Mouse (Mus musculus): ENCODE measurements around the gene Fip1l1.

The Fip1l1 gene

DNA sequence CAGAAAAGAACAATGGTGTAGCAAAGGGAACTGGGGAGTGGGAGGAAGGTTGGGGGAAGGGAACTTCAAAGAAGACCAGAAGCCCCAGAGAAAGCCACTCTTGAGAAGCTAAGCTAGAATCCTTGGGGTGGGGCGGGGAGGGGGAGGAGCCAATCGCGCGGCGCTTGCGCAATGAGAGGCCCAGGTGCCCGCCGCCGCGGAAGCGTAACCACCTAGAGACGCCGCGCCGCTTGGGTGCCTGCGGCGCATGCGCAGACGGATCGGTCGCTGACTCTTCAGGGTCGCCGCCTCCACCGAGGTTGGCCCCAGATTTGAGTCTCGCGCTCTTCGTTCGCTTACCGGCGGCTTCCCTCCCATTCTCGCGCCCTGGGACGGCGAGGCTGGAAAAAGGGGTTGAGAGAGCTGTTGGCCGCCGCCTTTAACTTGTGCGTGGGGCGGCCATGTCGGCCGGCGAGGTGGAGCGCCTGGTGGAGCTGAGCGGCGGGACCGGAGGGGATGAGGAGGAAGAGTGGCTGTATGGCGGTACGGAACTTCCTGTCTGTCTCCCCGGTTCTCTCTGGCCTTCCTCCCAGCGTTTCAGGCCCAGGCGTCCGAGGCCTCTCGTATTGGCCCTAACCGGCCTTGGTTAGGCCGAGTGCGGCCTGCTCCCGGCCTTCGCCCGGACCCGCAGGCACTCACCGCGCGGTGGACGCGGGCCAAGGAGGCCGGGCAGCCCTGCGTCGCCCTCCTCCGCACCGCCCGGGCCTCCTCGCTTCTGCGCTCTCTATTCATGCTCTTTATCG, at the start of gene Fip1l1:
Gene Fip1l1, plus strand, starts transcription at position 210 of the 782 bp plus-strand sequence.
- DNase-seq, result peak; percentile 91

DNA sequence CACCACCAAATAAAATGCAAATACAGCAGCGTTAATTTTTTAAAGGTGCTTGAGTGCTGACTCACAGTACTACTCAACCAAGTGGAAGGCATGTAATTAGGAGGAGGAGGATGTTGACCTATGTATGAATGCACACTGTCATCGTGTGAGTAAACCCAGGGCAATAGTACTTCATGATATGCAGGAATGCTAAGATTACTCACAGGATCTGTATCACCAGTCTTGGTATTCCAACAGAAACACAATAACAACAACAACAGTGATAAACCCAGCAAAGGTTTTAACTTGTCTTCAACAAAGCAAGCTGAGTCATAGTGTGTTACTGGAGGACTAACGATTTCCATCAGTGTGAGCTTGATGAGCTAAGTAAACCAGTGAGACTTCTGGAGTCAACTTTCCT, 42.5 kb upstream of the Fip1l1 start:
- DNase-seq, result no peak

DNA sequence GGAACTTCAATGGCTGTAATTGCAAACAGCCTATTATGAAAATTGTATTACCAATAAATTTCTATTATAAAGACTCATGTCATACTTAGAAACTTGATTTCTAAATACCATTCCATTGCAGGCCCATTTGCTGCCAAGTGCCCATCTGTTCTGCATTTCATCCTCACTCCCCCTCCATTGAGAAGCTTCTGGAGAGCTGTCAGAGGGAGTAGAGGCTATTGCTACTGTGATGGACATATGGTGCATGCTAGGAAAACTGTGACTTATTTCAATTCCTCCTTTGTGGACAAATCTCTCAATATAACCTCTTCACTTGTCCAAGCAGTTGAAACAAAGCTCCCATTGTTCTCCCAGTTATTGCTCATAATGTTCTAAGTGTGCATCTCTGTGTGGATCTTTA, 23.6 kb upstream of the Fip1l1 start:
- peak; percentile 78 for DNase-seq

DNA sequence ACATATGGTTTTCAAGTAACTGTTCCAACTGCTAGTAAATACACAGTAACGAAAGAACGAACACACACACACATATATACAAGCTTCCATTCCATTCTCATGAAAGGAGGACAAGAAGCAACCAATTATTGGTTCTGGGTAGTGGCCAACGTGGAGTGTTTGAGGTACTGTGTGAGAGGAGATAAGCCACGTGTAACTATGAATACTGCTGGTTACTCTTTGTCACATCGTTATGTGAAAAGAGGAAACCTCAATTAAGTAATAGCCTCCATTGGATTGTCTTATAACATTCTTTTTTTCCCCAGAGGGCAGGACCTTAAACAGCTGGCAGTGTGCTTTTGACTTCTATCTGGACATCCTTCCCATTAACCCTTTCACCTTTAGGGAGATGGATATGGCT, 8.2 kb upstream of the Fip1l1 start:
- no peak for DNase-seq

DNA sequence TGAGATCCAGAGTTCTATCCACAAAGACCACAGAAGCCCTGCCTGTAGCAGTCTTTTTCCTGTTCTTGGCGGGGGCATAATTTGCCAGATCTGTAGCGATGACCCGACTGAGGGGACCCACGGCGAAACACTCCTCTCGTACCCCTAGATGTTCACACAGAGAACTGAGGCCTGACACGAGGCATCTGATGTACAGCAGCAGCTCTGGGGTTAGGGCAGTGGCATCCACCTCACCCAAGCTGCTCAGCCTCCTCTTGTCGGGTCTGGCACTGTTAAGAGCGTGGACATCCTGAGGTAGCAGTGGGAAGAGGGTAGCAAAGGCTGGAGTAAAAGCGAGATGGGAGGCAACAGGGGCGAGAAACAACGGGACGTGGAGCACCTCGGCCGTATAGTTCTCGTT, 4.5 kb upstream of the Fip1l1 start:
- DNase-seq, result no peak

DNA sequence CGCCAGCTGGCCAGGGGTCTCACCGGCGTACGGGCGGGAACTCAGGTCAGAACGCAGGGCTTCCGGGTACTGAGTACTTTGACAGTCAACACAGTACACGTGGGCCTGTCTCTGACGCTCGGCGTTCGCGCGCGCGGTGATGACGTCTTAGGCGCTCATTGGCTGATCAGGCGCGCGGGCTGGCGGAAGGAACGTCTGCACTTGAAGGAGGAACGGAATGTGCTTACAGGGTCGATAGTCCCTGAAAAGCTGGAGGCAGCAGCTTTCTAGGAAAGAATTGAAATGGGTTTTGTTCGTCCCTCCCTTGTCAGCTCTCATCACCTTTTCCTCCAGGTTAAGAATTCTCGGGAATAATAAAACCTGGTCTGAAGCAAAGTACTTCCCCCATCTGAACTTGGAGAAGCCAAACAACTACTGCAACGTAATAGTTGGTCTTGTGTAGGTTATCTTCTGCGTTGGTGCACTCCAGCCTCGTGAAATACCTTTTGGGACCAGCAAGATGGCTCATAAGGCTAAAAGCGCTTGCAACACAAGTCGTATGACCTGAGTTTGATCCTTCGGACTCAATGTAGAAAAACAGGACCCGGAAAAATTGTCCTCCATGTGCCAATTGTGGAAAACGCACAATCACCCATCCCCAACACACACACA, 3.5 kb upstream of the Fip1l1 start, which contains the start of gene Scfd2:
Gene Scfd2, minus strand, starts transcription at position 130 of the 651 bp plus-strand sequence.
- DNase-seq, result peak; percentile 96

DNA sequence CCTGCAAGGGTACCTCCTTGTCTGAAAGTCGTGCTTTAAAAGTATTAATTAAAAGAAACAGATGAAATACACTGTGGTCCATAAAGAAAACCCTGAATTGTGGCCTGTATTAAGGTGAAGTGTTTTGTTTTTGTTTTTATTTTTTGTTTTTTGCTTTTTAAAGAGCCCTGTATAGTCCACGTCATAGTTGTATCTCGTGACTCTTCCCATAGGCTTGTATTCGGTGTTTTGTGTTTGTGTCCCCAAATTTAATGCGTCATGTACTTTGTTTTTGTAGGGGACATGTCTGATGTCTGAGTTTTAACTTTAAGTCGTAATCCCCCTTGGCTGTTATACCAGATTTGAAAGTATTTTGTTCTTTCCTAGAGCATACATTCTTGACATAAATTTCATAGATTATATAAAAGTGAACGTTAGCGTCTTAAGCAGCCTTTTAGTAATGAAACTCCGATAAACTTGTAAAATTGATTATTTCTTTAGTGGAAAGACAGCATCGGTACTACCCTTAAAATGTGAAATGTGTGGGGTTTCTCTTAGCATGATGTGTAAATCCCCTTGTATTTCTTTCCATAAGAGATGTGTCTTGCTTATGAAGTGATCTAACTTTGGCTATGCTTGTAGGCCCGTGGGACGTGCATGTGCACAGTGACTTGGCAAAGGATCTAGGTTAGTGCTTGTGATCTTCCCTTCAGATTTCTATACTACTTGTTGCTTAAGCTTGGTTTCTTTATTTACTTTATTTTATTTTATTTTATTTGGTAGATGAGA, 1.1 kb downstream of the Fip1l1 start:
- DNase-seq, result no peak

DNA sequence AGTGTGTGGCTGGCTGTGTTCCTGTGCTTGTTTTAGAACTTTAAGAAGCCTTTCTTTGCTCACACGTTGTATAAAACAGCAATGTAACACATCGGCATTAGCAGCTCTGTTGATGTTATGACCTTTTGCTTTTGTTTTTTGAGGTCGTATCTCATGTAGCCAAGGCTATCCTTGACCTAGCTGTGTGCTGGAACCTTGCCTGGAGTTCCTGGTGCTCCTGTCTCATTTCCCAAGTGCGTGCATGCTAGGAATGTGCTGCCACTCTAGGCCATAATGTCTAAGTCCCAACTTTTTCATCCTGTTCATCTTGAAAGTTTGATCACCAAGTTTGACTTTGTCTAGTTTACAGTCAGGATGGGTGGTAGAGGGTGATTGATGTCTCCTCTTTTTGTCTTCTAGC, 10.4 kb downstream of the Fip1l1 start:
- no peak for DNase-seq

DNA sequence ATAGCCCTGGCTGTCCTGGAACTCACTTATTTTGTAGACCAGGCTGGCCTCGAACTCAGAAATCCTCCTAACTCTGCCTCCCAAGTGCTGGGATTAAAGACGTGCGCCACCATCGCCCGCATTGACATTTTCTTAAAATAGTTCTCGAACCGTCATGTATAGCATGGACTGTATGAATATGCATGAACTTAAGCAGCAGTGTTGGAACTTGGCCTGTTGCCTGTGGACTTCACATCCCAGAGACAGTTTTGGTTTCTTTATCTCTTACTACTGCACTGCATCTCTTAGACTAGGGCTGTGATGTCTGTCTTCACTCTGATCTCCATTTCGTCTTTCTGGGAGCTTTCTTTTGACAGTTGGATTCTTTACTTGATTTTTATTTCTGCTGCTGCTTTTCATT, 14.3 kb downstream of the Fip1l1 start:
- no peak for DNase-seq

DNA sequence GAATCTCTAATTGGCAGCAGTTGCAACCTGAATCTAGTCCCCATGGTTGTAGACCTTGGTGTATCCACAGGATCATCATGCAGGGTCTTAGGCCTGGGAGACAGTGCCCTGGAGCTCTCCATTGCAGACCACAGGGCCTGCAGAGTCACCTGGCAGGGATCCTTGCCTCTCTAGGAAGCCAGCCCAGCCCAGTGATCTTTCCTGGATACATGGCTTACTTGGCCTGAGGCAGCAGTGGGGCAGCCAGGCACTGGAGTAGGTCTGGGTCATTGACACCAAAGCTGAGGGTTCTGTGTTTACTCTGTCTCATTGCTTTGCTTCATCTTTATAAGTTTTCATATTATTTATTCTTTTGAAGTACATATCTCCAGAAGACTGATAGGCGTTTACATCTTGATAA, 25.9 kb downstream of the Fip1l1 start:
- DNase-seq, result no peak

DNA sequence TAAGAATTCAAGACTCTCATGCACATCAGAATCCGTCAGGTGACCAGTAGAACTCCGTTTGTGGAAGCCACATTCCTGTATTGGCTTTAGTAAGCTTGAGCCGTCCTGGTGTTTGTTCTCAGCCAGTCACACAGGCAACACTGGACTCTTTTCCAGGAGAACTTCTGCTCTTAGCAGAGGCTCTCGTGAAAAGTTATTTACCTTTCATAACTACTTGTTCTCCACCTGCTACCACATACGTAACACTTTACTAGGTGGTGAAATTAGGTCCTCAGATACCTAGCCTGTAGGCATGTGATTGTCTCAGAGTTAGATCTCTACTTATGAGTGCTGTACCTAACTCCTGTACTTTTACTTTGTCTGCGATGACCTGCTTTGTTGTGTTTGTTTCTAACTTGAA, 36.5 kb downstream of the Fip1l1 start:
- no peak for DNase-seq

DNA sequence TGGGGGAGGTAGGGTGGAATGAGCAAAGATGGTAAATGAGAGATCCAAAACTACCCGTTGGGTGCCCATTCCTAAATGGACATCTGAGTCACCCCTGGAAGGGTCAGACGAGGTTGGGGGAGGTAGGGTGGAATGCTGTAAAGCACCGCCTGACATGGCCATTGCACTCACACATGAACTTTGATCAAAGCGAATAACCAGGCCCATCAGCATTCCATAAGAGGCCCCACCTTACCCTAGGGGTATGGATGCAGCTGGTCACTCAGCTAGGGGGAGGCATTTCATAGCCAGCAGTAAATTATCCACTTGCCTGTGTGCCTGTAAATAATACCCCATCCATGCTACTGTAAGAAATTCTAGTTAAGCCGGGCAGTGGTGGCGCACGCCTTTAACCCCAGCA, 53.9 kb downstream of the Fip1l1 start:
- DNase-seq, result no peak

DNA sequence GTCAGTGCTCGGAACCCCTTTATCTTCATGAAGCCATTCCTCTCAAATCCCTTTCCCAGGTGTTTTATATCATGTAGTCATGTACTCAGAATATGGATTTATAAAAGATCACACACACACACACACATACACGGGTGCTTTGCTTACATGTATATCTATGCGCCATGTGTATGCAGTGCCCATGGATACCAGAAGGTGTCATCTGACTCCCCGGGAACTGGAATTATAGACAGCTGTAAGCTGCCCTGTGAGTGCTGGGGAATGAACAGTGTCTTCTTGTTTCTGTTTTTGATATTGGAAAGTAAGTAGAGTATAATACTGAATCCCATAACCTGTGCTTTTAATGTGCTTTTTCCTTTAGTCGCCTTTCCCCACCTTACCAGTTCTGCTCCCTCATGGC, 56.2 kb downstream of the Fip1l1 start:
- no peak for DNase-seq

DNA sequence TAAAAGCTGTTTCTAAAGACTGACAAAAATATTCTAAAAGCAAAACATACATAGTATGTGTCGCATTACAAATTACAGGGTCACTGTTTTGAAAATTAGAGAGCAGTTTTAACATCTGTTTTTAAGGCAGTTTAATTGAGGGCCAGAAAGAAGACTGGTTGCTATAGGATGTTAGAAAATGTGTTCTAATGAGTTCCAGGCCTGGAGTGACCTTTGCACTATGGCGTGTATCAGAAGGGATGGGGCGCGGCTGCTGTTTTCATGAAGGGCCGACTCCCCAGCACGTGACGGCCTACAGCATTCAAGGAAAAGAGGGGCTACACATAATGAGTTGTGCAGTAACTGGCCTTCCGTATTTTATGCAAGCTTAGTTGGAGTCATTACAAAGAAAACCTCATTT, 57.9 kb downstream of the Fip1l1 start:
- DNase-seq, result no peak

DNA sequence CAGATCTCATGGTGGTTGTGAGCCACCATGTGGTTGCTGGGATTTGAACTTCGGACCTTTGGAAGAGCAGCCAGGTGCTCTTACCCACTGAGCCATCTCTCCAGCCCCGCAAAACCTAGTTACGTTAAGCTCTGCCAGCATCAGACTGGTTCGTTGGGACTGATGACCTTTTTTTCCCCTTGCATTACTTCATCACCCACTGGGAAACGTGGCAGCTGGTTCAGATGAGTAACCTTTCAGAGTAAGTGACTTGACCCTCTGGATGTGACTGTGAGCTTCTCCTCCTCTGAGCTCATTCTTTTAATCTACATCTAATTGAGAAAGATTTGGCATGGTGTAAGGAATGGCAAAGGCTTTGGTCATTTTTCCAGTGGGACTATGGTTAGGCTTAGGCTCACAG, 64.8 kb downstream of the Fip1l1 start:
- no peak for DNase-seq

DNA sequence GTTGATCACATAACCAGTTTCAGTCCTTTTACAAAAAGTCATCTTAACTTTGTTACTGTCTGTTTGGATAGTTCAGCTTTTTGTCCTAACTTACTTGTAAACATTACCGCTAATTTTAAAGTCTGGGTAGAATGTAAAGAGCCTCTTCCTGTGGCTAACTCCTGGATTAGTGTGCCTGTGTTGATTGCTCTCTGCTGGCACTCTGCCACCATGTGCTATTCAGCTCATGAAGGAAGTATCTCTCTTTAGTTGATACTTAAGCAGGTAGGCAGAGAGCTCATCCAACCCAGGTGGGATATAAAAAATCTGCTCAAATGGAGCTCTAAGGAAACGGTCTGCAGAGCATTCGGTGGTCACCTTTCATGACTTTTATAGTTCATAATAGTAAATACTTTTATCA, 65.9 kb downstream of the Fip1l1 start:
- no peak for DNase-seq

DNA sequence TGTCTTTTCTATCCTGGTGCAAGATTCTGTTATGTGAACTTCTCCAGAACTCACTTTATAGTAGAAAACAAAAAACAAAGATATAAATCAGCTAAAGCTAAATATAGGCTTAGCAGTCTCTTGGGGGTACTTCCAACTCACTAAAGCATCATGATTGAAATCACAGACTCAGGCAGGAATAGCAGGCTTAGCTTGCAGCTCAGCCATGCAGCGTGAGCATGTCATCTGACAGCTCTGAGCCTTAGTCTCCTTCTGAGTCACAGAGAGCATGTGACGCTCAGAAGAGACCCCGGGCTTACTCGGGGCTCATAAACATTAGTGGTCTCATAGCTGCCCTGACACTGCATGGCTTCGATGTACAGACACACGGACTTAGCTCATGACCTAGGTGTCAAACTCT, 66.7 kb downstream of the Fip1l1 start:
- no peak for DNase-seq

DNA sequence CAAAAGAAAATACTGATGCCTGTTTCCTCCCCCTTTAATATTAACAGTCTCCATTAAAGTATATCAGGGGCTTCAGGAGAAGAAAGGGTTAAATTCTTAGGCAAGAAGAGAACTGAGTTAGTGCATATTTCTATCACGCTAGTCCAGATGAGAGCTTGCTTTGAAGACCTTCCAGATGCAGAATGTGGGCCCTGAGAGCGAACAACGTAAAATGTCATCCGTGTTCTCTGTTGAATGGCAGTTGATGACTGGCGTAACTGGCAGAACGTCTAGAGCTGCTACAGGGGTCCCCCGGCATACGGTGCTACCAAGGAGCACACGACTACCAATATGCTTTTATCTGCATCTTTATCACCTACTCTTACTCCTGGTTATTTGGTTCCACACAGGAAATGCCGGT, 67.1 kb downstream of the Fip1l1 start:
- DNase-seq, result no peak

DNA sequence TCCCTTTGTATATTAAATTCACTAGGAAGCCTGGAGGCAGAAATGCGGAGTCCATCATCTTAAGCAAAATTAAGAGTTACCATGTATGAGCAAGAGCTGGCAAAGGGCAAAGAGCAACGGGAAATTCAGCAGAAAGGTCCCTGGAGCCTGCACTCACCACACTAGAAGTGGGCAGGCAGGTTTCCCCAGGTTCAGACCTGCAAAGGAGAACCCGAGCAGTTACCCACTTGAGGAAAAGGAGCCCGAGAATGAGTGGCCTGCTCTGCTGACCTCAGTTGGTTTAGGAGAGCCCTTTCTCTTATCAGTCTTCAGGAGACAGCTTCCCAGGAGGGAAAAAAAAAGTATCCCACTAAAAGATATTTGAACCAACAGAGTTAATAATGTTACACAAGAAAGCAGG, 68.1 kb downstream of the Fip1l1 start:
- no peak for DNase-seq

DNA sequence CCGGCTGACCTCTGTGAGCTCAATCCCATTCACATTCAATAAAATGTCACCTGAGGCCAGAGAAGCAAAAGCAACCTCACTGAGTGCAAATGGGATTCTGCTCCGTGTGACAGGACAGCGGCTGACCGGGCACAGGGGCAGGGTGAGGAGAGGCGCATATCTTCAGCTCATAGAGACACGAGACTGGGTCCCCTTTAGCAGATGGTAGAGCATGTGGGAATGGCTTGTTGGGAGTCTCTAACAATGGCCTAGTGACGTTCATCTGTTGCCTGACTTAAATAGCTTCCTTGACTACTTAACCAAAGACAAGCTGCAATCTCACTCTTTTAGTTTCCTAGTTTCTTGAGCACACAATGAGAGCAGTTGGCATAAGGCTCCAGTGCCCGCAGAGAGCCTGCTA, 71.0 kb downstream of the Fip1l1 start:
- no peak for DNase-seq

DNA sequence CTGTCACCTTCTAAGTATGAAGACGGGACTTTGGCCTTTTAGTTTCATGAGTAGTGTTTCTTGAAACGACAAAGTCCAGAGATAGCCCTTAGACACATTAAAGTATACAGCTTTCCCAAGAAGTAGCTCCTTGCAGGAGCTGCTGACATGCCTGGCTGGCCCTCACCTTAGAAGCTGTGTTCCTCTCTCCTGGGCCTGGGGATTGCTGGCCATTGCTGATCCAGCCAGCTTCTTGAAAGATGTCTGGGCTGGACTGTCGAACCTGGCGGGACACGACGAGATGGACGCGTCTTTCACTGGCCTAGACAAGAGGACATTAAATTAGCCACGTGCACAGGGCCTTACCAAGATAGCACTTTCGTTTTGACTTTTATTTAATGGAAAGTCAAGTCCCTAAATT, 75.3 kb downstream of the Fip1l1 start:
- DNase-seq, result no peak

DNA sequence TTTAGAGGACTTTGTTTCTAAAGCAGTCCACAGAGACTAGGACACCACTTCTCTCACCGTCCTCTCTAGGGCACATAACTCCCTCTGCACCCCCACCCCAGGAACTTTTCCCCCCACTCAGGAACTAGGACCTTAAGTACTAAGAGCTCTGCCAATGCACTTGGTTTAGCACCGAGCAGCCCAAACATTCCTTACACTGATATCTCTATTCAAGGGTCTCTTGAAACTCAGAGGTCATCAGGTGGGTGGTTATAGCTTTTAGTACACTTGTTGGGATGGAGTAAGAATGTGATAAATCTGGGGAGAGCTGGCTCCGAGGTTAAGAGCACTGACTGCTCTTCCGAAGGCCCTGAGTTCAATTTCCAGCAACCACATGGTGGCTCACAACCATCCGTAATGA, 77.5 kb downstream of the Fip1l1 start:
- no peak for DNase-seq

DNA sequence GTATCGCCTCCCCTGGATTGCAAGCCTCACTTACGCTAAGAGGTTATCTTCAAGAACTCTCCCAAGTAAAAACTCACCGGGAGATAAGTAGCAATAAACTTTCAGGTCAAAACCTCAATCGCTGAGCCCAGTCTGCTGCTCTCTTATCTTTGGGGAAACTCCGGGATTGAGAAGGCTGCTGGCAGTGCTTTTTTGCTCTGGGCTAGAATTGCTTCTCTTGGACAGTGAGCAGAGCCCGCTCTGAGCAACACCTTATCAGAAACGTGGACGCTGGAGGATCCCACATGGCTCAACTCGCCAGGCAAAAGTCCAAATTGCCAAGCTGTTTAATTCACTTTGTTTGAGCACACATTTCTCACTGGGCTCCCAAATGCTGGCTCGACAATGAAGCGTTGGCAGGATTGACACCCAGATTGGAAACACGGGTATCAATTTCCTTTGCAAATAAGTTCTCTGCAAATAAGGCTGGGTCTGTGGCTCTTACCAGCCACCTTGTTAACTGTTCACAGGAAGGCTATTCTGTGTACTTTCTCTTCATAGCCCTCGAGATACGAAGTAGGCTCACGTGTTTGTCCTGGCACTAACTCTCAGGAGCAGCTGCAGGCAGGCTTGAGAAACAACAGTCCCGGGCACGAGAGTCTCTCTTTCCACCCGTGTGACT, 78.4 kb downstream of the Fip1l1 start:
- peak; percentile 12 for DNase-seq
